Mouse (Mus musculus) yolk sac, embryonic 10.5 days (tissue): ENCODE results near the gene Col2a1.

Experiments
- DNase-seq: peaks from one replicate; pipeline ENCODE4 v3.0.0-alpha.2; 2017; ENCODE audit warnings: low spot score

Gene Col2a1

GRCm38 (mm10) chr15:97963989-97964835 is 40.3 kb downstream of the Col2a1 start, which contains the start of gene Tmem106c:
Tmem106c (plus strand) TSS chr15:97964200.
- peak; percentile 91 for DNase-seq

- no peak for DNase-seq
Measured at GRCm38 (mm10) chr15:97963329-97963988, 41.0 kb downstream of the Col2a1 start.

- DNase-seq, result no peak
Measured at GRCm38 (mm10) chr15:97956416-97956815, 48.1 kb downstream of the Col2a1 start.

GRCm38 (mm10) chr15:97955742-97956141 is 48.8 kb downstream of the Col2a1 start:
- no peak for DNase-seq

GRCm38 (mm10) chr15:97955286-97955685 is 49.2 kb downstream of the Col2a1 start:
- no peak for DNase-seq

GRCm38 (mm10) chr15:97954671-97955070 is 49.8 kb downstream of the Col2a1 start:
- DNase-seq, result no peak

- no peak for DNase-seq
Measured at GRCm38 (mm10) chr15:97952889-97953189, 51.7 kb downstream of the Col2a1 start.

GRCm38 (mm10) chr15:97952137-97952888 is 52.2 kb downstream of the Col2a1 start:
- DNase-seq, result peak; percentile 73

- DNase-seq, result no peak
Measured at GRCm38 (mm10) chr15:97950240-97950639, 54.3 kb downstream of the Col2a1 start.

- DNase-seq, result no peak
Measured at GRCm38 (mm10) chr15:97949706-97950105, 54.8 kb downstream of the Col2a1 start.

- no peak for DNase-seq
Measured at GRCm38 (mm10) chr15:97948720-97949119, 55.8 kb downstream of the Col2a1 start.

GRCm38 (mm10) chr15:97945656-97946315 is 58.7 kb downstream of the Col2a1 start:
- DNase-seq, result peak; percentile 49

- no peak for DNase-seq
Measured at GRCm38 (mm10) chr15:97944919-97945574, 59.4 kb downstream of the Col2a1 start.

GRCm38 (mm10) chr15:97943356-97943755 is 61.1 kb downstream of the Col2a1 start:
- peak; percentile 71 for DNase-seq

GRCm38 (mm10) chr15:97942538-97942937 is 62.0 kb downstream of the Col2a1 start:
- DNase-seq, result no peak

GRCm38 (mm10) chr15:97941306-97941705 is 63.2 kb downstream of the Col2a1 start:
- no peak for DNase-seq

- DNase-seq, result peak; percentile 33
Measured at GRCm38 (mm10) chr15:97940088-97940487, 64.4 kb downstream of the Col2a1 start.

- DNase-seq, result no peak
Measured at GRCm38 (mm10) chr15:97938580-97938979, 65.9 kb downstream of the Col2a1 start.

- DNase-seq, result no peak
Measured at GRCm38 (mm10) chr15:97932441-97932840, 72.1 kb downstream of the Col2a1 start.

GRCm38 (mm10) chr15:97929259-97929824 is 75.2 kb downstream of the Col2a1 start:
- no peak for DNase-seq

GRCm38 (mm10) chr15:97927821-97928220 is 76.7 kb downstream of the Col2a1 start:
- no peak for DNase-seq
